Mouse (Mus musculus) E14TG2a.4 (cell line): ENCODE data around the gene Cyth1.

Source experiments
- CTCF ChIP-seq: conservative IDR thresholded peaks from 2 replicates; pipeline ENCODE4 v1.5.1; 2014; ENCODE audit warnings: low read length
- NANOG ChIP-seq: IDR thresholded peaks from 2 replicates; pipeline ENCODE4 v1.6.1; 2014; ENCODE audit warnings: borderline replicate concordance, low read length, mixed read lengths
- POU5F1 ChIP-seq: IDR thresholded peaks from 2 replicates; pipeline ENCODE4 v1.6.1; 2014; ENCODE audit warnings: low read length, borderline replicate concordance

DNA sequence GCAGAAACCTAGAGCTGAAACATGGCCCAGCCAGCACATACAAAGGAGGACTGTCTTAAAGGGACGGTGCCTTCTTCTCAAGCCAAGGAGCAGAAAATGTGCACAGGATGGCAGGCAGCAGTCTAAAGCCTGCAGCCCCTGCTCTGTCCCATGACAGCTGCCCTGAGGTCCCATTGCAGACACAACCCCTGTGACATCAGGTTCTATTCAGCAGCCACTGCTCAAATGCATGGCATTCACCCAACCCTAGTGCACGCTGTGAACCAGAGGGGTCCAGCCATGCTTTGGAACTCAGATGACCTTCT is 50.1 kb downstream of the Cyth1 start:
- TF ChIP-seq CTCF, result no peak
- no peak for TF ChIP-seq POU5F1
- no peak for TF ChIP-seq NANOG
